Mouse (Mus musculus): ENCODE results near the gene Fli1. TPM values are rescaled to one million over a fixed set of nuclear protein-coding genes. Genes with fewer than 3 reads are reported as not detected.

Gene Fli1
- polyA plus RNA-seq, 1 experiment from 2014 or later, result 1.4 TPM

GRCm38 (mm10) chr9:32571676-32572075 lies 29.0 kb upstream of the Fli1 start:
- peaks cover 11% of the 10 kb centered on the region for H3K27me3 ChIP-seq
- ChIA-PET POLR2A (no interaction called here), CTCF (interaction anchor here (1.5 kb wide), 1 partner anchor 11 kb away, joined by 5 read pairs; no protein-coding TSS in a partner anchor)
- ATAC-seq (no peak), DNase-seq (ENCODE audit: low read depth, low spot score) (no peak)
- in situ Hi-C loops (cut with MboI; ENCODE audit: low pct_unique_long_range_greater_than_20kb), result loop anchor here (25.0 kb wide), 1 partner anchor 609 kb away; no protein-coding TSS in a partner anchor
- no peak for TF ChIP-seq CTCF (IDR thresholded peaks at IDR 0.05)

DNA sequence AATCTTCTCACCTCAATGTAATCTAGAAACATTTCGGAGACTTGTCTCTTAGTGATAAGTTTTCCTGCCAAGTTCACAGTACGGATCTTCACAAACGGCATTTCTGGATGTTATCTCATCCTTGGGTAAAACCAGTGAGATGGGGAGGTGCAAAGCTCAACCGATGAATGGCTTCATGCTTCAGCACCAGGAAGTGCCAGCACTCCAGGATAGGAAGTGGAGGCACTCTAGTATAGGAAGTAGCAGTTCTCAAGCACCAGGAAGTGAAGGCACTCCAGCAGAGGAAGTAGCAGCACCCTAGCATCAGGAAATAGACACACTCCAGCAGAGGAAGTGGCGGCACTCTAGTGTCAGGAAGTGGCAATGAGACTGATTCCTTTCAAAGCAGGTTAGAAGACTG lies 27.9 kb upstream of the Fli1 start:
- peaks cover 11% of the 10 kb centered on the region for H3K27me3 ChIP-seq
- ChIA-PET POLR2A (no interaction called here), CTCF (interaction anchor here (1.5 kb wide), 1 partner anchor 12 kb away, joined by 5 read pairs; no protein-coding TSS in a partner anchor)
- in situ Hi-C loops (cut with MboI; ENCODE audit: low pct_unique_long_range_greater_than_20kb), result loop anchor here (25.0 kb wide), 1 partner anchor 608 kb away; no protein-coding TSS in a partner anchor
- ATAC-seq (no peak), DNase-seq (ENCODE audit: low read depth, low spot score) (no peak)
- no peak for TF ChIP-seq CTCF (IDR thresholded peaks at IDR 0.05)

- peaks cover 14% of the 10 kb centered on the region for H3K27me3 ChIP-seq
- POLR2A ChIA-PET, result no interaction called here
- TF ChIP-seq CTCF (IDR thresholded peaks at IDR 0.05), result no peak
- ATAC-seq (no peak), DNase-seq (ENCODE audit: low read depth, low spot score) (no peak)
- CTCF ChIA-PET, result no interaction called here
- in situ Hi-C loops (cut with MboI; ENCODE audit: low pct_unique_long_range_greater_than_20kb), result loop anchor here (25.0 kb wide), 1 partner anchor 607 kb away; no protein-coding TSS in a partner anchor
These were observed 26.6 kb upstream of the Fli1 start for GRCm38 (mm10) chr9:32569261-32569660.

DNA sequence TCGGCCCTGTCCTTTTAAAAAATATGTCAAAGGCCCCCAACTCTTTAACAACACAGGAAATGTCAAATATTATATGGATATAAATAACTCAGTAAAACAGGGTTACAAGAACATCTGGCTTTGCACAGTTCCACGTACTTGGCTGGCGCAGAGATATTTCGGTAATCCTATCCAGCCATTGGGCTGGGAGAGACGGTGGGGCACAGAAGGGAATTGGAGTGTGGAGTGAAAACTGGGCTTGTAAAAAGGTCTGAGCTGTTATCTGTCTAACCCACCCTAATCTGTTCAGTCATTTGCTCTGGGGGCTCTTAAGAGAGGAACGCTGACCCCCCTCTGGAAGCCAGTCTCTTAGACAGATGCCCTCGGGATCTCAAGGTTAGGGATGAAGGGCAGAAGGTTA lies 24.9 kb upstream of the Fli1 start:
- ATAC-seq (no peak), DNase-seq (ENCODE audit: low read depth, low spot score) (no peak)
- POLR2A ChIA-PET, result no interaction called here
- no peak for TF ChIP-seq CTCF (IDR thresholded peaks at IDR 0.05)
- CTCF ChIA-PET, result interaction anchor here (0.5 kb wide), 1 partner anchor 26 kb away, joined by 3 read pairs; no protein-coding TSS in a partner anchor
- peaks cover 8% of the 10 kb centered on the region for H3K27me3 ChIP-seq
- in situ Hi-C loops (cut with MboI; ENCODE audit: low pct_unique_long_range_greater_than_20kb), result loop anchor here (25.0 kb wide), 1 partner anchor 605 kb away; no protein-coding TSS in a partner anchor

DNA sequence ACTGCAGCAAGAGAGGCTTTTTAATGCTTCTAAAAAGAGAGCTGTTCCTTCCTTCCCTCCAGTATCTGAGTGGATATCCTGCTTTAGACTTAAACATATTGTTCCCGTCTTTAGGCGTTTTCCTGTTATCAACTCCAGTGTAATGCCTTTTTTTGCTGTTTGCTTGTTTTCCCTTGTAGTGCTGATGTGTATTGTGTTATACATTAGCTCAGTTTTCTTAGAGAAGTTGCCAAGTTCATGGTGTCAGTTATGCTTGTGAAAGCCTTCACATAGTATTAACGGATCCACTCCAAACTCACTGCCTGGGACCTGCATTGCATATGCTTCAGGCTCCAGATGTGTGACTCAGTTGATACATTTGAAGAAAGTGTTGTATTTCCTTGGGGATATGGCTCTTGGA lies 22.6 kb upstream of the Fli1 start:
- peaks cover 3% of the 10 kb centered on the region for H3K27me3 ChIP-seq
- in situ Hi-C loops (cut with MboI; ENCODE audit: low pct_unique_long_range_greater_than_20kb), result loop anchor here (25.0 kb wide), 1 partner anchor 603 kb away; no protein-coding TSS in a partner anchor
- POLR2A ChIA-PET, result no interaction called here
- CTCF ChIA-PET, result interaction anchor here (1.8 kb wide), 1 partner anchor 160 kb away, joined by 4 read pairs; no protein-coding TSS in a partner anchor
- DNase-seq (ENCODE audit: low read depth, low spot score) (no peak), ATAC-seq (no peak)
- no peak for TF ChIP-seq CTCF (IDR thresholded peaks at IDR 0.05)

DNA sequence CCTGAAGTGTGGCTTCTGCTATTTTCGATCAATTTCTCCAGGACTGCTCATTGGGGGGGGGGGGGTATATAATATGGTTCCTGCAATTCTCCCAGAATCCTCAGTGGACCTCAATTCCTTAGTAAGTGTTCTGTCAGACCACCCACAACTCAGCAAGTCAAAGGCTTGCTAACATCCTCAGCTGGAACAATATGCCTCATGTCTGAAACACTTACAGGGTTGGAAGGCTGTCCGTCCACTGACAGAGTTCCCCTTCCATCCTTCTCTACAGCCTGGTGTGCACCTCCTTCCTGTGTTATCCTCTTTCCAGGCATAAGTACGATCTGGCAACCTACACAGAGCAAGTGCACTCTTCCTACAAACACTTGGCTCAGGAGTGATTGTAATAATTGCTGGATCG lies 20.2 kb upstream of the Fli1 start:
- ChIA-PET POLR2A (no interaction called here), CTCF (interaction anchor here (2.1 kb wide), 1 partner anchor 157 kb away, joined by 8 read pairs; no protein-coding TSS in a partner anchor)
- DNase-seq (ENCODE audit: low read depth, low spot score) (no peak), ATAC-seq (no peak)
- no peak for TF ChIP-seq CTCF (IDR thresholded peaks at IDR 0.05)
- in situ Hi-C loops (cut with MboI; ENCODE audit: low pct_unique_long_range_greater_than_20kb), result loop anchor here (25.0 kb wide), 1 partner anchor 601 kb away; no protein-coding TSS in a partner anchor
- H3K27me3 ChIP-seq, result peaks cover 6% of the 10 kb centered on the region

DNA sequence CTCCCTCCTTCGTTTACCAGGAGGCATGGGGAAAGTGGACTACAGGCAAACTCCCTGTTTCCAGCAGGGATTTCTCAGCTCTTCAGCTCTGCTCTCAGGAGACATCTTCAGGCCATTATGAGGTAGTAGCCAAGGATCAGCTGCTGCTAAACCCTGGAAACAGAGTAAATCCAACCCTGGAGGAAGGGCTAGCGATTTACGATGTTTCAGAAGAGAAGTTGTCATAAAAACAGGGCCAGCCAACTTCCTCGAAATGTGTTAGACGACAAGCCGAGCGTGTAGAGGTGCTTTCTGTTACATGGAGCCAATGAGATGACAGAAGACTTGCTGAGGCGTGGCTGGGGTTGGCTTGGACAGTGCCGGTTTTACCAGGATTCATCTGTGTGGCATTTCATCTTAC lies 19.7 kb upstream of the Fli1 start:
- ChIA-PET CTCF (interaction anchor here (0.6 to 2.1 kb wide), 4 partner anchors 23 to 161 kb away, joined by 3 to 8 read pairs (median 3); no protein-coding TSS in a partner anchor), POLR2A (interaction anchor here (0.8 kb wide), 1 partner anchor 16 kb away, joined by 3 read pairs; no protein-coding TSS in a partner anchor)
- TF ChIP-seq CTCF (IDR thresholded peaks at IDR 0.05), result peak; percentile 59
- DNase-seq (ENCODE audit: low read depth, low spot score), result peak; percentile 46
- peaks cover 6% of the 10 kb centered on the region for H3K27me3 ChIP-seq
- in situ Hi-C loops (cut with MboI; ENCODE audit: low pct_unique_long_range_greater_than_20kb), result loop anchor here (25.0 kb wide), 1 partner anchor 600 kb away; no protein-coding TSS in a partner anchor
- ATAC-seq, result peak; percentile 69

GRCm38 (mm10) chr9:32561190-32561890 lies 18.7 kb upstream of the Fli1 start:
- DNase-seq (ENCODE audit: low read depth, low spot score) (no peak), ATAC-seq (no peak)
- peaks cover 7% of the 10 kb centered on the region for H3K27me3 ChIP-seq
- in situ Hi-C loops (cut with MboI; ENCODE audit: low pct_unique_long_range_greater_than_20kb), result loop anchor here (25.0 kb wide), 1 partner anchor 599 kb away; no protein-coding TSS in a partner anchor
- ChIA-PET POLR2A (interaction anchor here (0.6 to 0.8 kb wide), 3 partner anchors 15 to 125 kb away, joined by 3 to 4 read pairs (median 3); no protein-coding TSS in a partner anchor), CTCF (interaction anchor here (0.9 to 2.1 kb wide), 2 partner anchors 156 to 160 kb away, joined by 3 to 8 read pairs; no protein-coding TSS in a partner anchor)
- no peak for TF ChIP-seq CTCF (IDR thresholded peaks at IDR 0.05)

- DNase-seq (ENCODE audit: low read depth, low spot score) (no peak), ATAC-seq (no peak)
- in situ Hi-C loops (cut with MboI; ENCODE audit: low pct_unique_long_range_greater_than_20kb), result loop anchor here (25.0 kb wide), 1 partner anchor 598 kb away; no protein-coding TSS in a partner anchor
- POLR2A ChIA-PET, result no interaction called here
- peaks cover 6% of the 10 kb centered on the region for H3K27me3 ChIP-seq
- CTCF ChIA-PET, result interaction anchor here (1.3 kb wide), 1 partner anchor 168 kb away, joined by 4 read pairs; no protein-coding TSS in a partner anchor
- no peak for TF ChIP-seq CTCF (IDR thresholded peaks at IDR 0.05)
These were observed 17.2 kb upstream of the Fli1 start for GRCm38 (mm10) chr9:32559859-32560258.

DNA sequence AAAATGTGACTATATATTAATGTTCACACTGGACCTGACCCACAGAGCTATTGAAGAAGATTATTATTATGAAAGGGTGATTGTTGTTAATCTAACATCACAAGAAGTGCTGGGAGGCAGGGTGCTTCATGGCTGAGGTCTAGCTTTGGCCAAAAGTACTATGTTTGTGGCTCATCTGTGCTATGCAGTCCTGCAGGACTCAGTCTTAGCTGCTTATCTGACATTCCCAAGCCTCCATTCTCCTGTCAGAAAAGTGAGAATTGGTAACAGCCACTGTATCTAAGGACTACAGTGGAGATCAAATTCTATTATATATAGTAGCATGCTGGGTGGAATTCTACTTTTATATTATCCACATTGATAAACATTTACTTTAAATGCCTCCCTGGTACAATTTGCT lies 16.8 kb upstream of the Fli1 start:
- CTCF ChIA-PET, result interaction anchor here (1.3 kb wide), 1 partner anchor 167 kb away, joined by 4 read pairs; no protein-coding TSS in a partner anchor
- peaks cover 5% of the 10 kb centered on the region for H3K27me3 ChIP-seq
- POLR2A ChIA-PET, result no interaction called here
- DNase-seq (ENCODE audit: low read depth, low spot score) (no peak), ATAC-seq (no peak)
- in situ Hi-C loops (cut with MboI; ENCODE audit: low pct_unique_long_range_greater_than_20kb), result loop anchor here (25.0 kb wide), 1 partner anchor 597 kb away; no protein-coding TSS in a partner anchor
- no peak for TF ChIP-seq CTCF (IDR thresholded peaks at IDR 0.05)

Measured in Patski (cell line).